Mouse (Mus musculus) left cerebral cortex, postnatal 10 days (tissue): ENCODE data around the gene Wwc2. TPM values are rescaled to one million over a fixed set of nuclear protein-coding genes. Genes with fewer than 3 reads are reported as not detected.

ENCODE experiments used
- DNase-seq, 2 experiments: peaks; one replicate each; pipeline ENCODE4 v3.0.0; 2021 to 2022; ENCODE audit warnings: low spot score in 2 of 2, mixed read lengths in 1 of 2; ENCODE audit errors: extremely low spot score in 1 of 2
- intact Hi-C: fragments of 180-260 bp; cut with DNase I; formaldehyde crosslinking; loops from one replicate; pipeline ENCODE4 v1.15.1; 2025
- total RNA-seq, 2 experiments: library from RNA; stranded (reverse); gene quantifications; 2 replicates each; pipeline ENCODE4 v1.2.3; 2021

Wwc2 gene
- total RNA-seq, 2 experiments from 2014 or later = 27.3 to 28.0 TPM

GRCm38 (mm10) chr8:47883739-47884138 lies 107.0 kb downstream of the Wwc2 start:
- DNase-seq = no peak
- intact Hi-C loops = no loop called here

- intact Hi-C loops = no loop called here
- DNase-seq = no peak
Observed at GRCm38 (mm10) chr8:47878516-47878915, 112.2 kb downstream of the Wwc2 start.

- intact Hi-C loops = no loop called here
Observed at GRCm38 (mm10) chr8:47875865-47876264, 114.9 kb downstream of the Wwc2 start.

GRCm38 (mm10) chr8:47874497-47875178 lies 116.1 kb downstream of the Wwc2 start:
- no peak for DNase-seq
- intact Hi-C loops = no loop called here

More at GRCm38 (mm10) chr8:47875865-47876264, 114.9 kb downstream of the Wwc2 start:
- no peak for DNase-seq

DNA sequence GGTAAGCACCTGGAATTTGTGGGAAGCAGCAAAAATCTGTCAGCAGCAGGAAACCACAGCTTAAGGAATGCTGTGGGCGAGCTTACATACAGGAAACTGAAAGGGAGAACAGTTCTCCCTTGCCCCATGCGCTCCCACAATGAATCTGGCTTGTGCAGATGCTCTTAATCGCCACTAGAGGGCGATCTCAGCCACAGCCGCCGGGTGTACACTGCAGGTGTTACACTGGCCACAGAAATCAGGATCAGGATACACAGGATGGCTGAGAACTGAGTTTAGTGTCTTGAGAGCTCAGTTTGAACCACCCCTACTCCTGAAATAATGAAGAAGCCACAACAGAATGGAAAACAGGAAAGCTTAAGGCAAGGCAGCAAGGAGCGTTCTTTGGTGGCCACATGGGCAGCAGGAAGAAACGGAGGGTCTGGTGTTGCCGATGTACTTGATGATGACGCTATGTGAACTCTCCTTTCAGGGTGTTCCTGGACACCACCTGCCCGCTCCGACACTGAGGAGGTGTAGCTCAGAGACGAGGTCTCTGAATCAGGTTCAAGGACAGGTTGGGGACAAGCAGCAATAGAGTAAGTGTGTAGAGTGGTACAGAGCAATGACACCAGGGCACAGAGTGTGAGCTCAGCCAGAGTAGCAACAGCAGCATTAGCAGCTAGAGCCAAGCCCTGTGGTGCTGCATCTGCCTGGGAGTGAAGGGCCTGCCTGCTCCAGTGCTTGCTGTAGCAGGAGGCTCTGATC lies 118.2 kb downstream of the Wwc2 start:
- intact Hi-C loops = no loop called here
- DNase-seq = peak in 1 of 2 experiments; percentile 37

- DNase-seq = peak; percentile 79 to 86
- intact Hi-C loops = loop anchor here (2.0 kb wide), 1 partner anchor 150 kb away; no protein-coding TSS in a partner anchor
Observed at GRCm38 (mm10) chr8:47867067-47867466, 123.7 kb downstream of the Wwc2 start.

DNA sequence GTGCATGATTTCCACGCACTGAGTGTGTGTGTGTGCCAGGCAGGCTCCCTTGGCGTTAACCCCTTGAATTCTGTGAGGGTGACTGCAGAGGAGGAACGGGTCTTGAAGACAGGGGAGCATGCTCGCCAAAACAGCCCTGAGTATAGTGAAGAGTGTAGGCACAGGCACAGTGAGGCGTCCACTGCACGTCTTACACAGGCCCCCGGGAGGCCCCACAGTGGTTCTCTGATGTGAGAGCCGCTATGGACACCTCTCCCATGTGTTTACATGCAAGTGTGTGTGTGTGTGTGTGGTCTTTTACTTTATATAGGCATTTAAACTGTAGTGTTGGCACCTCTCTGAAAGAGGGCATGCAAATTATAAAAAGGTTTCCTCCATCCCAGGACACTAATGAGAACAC lies 124.2 kb downstream of the Wwc2 start:
- no peak for DNase-seq
- intact Hi-C loops = loop anchor here (2.0 kb wide), 1 partner anchor 150 kb away; no protein-coding TSS in a partner anchor

- intact Hi-C loops = loop anchor here (5.0 kb wide), 1 partner anchor 117 kb away; no protein-coding TSS in a partner anchor
- DNase-seq = peak in 1 of 2 experiments; percentile 20
Observed at GRCm38 (mm10) chr8:47859259-47859658, 131.5 kb downstream of the Wwc2 start.

GRCm38 (mm10) chr8:47853356-47853755 lies 137.4 kb downstream of the Wwc2 start:
- DNase-seq = no peak
- intact Hi-C loops = no loop called here

- DNase-seq = no peak
- intact Hi-C loops = no loop called here
Observed at GRCm38 (mm10) chr8:47852737-47853136, 138.0 kb downstream of the Wwc2 start.

GRCm38 (mm10) chr8:47851824-47852502 lies 138.8 kb downstream of the Wwc2 start:
- peak; percentile 29 to 73 for DNase-seq
- intact Hi-C loops = no loop called here

DNA sequence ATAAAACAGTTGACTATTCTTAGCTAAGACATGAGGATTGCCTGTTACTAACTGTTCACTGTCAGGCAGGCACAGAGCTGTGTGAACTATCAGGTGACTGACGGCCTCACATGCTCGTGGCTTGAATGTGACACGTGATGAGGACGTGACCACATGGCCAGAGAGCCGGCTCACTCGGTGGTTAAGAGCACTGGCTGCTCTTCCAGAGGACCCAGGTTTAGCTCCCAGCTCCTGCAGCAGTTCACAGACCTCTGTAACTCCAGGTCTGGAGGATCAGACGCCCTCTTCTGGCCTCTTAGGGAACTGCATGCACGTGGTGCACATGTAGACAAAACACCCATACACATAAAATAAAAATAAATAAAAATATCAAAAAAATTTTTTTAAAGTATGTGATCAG lies 140.9 kb downstream of the Wwc2 start:
- DNase-seq = peak in 1 of 2 experiments; percentile 37
- intact Hi-C loops = loop anchor here (10.0 kb wide), 1 partner anchor 315 kb away; the partner anchor contains the start of genes Rwdd4a and Trappc11

DNA sequence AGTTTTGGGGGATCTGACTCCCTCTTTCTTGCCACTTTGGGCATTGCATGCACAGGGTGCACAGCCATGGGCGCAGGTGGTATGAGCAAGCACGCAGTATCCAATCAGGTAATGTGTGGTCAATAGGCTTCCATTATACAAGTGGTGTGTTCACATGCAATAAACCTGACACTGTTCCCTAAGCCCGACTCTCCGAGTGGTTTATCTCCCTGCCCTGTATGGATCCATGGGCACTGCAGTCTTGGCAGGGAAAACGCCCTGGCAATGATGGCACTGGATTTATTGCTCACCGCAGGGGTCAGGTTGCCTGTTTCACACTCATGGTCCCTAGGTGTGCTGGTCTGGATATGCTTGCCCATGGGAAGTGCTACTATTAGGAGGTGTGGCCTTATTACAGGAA lies 142.8 kb downstream of the Wwc2 start:
- intact Hi-C loops = loop anchor here (10.0 kb wide), 1 partner anchor 313 kb away; the partner anchor contains the start of genes Rwdd4a and Trappc11
- DNase-seq = no peak

DNA sequence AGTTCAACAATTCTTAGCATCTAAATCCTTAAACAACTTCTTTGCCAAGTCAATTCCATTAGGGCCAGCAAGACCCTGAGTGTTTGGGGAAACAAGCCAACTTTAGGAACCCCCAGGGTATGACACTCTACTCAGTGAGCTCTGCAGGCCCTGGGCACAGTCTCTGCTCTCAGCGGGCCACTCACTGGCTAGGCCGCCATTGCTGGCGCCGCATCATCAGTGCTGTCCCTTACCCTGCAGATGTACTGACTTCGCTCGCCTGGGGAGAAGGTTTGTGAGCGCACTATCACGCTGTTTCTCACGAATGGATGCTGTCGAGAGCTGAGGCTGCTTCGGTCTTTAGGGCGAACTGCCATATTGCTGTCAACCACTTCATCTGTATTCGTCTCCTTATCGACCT lies 143.6 kb downstream of the Wwc2 start:
- intact Hi-C loops = loop anchor here (10.0 kb wide), 1 partner anchor 312 kb away; the partner anchor contains the start of genes Rwdd4a and Trappc11
- no peak for DNase-seq

DNA sequence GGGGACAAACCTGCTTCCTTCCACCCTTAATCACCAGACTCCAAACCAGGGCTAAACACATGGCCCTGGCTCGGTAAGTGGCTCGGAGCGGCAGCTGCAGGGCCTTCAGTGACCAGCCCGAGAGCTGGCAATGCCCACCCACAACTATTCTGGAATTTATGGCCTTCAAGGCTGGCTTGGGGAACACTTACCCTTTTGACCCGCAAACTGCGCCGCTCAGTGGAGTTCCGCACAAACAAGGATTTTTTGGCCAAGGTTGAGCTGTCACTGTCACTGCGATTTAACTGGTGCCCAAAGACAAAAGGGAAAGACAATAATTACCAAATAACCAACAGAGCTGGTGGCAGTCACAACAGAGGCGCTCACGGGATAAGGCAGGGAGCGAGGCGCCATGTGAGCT lies 144.8 kb downstream of the Wwc2 start:
- intact Hi-C loops = loop anchor here (10.0 kb wide), 1 partner anchor 311 kb away; the partner anchor contains the start of genes Rwdd4a and Trappc11
- no peak for DNase-seq

DNA sequence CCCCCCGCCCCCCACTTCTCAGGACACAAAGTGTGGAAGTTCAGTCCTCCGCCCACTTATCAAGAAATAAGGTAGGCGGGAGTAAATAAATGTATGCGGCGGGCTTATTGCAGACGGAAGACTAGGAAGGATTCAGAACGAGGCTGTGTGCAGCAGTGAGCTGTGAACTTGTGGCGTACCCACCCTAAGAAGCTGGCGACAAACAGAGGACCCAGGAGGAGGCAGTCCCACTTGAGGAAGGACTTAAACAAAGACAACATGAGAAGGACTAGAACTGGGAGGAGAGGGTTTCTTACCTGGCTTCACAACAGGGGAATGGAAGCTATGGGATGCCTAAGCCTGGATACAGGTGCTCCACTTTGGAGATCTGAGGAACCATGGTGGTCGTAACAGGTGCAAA lies 147.1 kb downstream of the Wwc2 start:
- DNase-seq = peak in 1 of 2 experiments; percentile 8
- intact Hi-C loops = loop anchor here (5.0 to 10.0 kb wide), 2 partner anchors 101 to 309 kb away; partner anchors contain the start of genes Rwdd4a and Trappc11

DNA sequence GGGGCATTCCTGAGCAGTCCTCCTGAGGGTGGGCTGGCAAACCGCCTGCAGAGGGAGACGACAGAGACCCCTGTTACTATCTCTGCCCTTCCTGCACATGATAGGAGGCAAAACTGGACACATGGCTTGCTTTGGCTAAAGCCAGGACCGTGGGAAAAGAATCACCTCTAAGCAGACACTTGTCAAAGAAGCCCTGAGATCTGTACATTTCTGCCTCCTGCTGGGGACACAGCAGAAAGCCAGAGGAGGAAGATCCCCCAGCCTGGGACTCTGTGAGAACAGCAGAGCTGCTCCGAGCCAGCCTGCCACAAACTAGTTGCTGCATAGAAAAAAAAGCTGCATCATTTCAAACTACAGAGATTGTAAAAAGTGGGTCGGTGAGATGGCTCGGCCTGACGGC lies 147.7 kb downstream of the Wwc2 start:
- intact Hi-C loops = loop anchor here (5.0 to 10.0 kb wide), 2 partner anchors 101 to 308 kb away; partner anchors contain the start of genes Rwdd4a and Trappc11
- peak in 1 of 2 experiments; percentile 27 for DNase-seq

- peak in 1 of 2 experiments; percentile 6 for DNase-seq
Observed at GRCm38 (mm10) chr8:47833944-47834343, 156.8 kb downstream of the Wwc2 start.

GRCm38 (mm10) chr8:47832616-47833015 lies 158.1 kb downstream of the Wwc2 start:
- peak in 1 of 2 experiments; percentile 9 for DNase-seq
- intact Hi-C loops = no loop called here

More at GRCm38 (mm10) chr8:47833944-47834343, 156.8 kb downstream of the Wwc2 start:
- intact Hi-C loops = no loop called here
